Mouse (Mus musculus) ES-E14 (cell line): ENCODE results near the gene Ckmt1.

Experiments used
- CHD2 ChIP-seq: IDR thresholded peaks from 2 replicates; pipeline ENCODE4 v1.6.1; 2014; ENCODE audit warnings: mild to moderate bottlenecking, low read depth, low read length, inconsistent platforms
- ZC3H11A ChIP-seq: IDR thresholded peaks from 2 replicates; pipeline ENCODE4 v1.6.1; 2012; ENCODE audit warnings: low read depth, mild to moderate bottlenecking, inconsistent platforms, low read length, borderline replicate concordance
- ZNF384 ChIP-seq: IDR thresholded peaks from 2 replicates; pipeline ENCODE4 v1.6.1; 2012; ENCODE audit warnings: low read depth, low read length, inconsistent platforms

- TF ChIP-seq ZC3H11A (no peak), ZNF384 (no peak), CHD2 (no peak)
Measured at GRCm38 (mm10) chr2:121354378-121354777, 3.1 kb upstream of the Ckmt1 start.
